Mouse (Mus musculus): Measurements from ENCODE around the gene Defb29.

DNA sequence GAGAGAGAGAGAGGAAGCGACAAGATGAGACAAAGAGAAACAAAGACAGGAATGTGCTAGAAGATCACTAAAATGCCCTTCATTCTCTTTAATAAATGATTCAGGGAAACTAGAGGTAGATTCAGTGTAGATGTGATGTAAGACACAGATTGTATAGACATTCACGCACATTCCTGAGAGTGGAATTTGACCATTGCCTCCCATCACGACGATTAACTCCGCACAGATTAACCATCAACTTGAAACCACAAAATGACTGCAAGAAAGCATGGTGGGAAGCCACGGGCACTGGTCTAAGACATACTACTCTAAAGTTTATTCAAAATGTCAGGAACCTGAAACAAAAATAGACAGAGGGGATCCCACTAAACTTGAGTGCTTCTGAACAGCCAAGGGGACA, 30.4 kb upstream of the Defb29 start:
- TF ChIP-seq CTCF (IDR thresholded peaks at IDR 0.05; ENCODE audit: control insufficient read depth, insufficient read depth, low read length) = no peak
- TF ChIP-seq POLR2A (IDR thresholded peaks at IDR 0.05; ENCODE audit: borderline replicate concordance, control insufficient read depth, low read depth, low read length) = no peak
